Mouse (Mus musculus) ovary, postnatal 36 days (tissue): ENCODE measurements at regions not wholly inside any gene's neighbourhood (a gene's known extent, or its start where the extent isn't known, plus 50 kb on each side); places are given as distances from the start of the nearest gene placed in this dataset.

Experiments
- DNase-seq: peaks from one replicate; pipeline ENCODE4 v3.0.0; 2022; ENCODE audit warnings: low spot score, mixed read lengths

- DNase-seq: no peak
Measured at GRCm38 (mm10) chr1:132820136-132820535, 59.9 kb upstream of the Lrrn2 start.

- no peak for DNase-seq
Measured at GRCm38 (mm10) chr1:132818296-132818695, 61.8 kb upstream of the Lrrn2 start.

- no peak for DNase-seq
Measured at GRCm38 (mm10) chr1:132817366-132817765, 62.7 kb upstream of the Lrrn2 start.

- DNase-seq: no peak
Measured at GRCm38 (mm10) chr1:132805543-132805942, 63.9 kb upstream of the Nfasc start.

- DNase-seq: peak; percentile 24
Measured at GRCm38 (mm10) chr1:132803842-132804241, 62.2 kb upstream of the Nfasc start.

GRCm38 (mm10) chr1:132802380-132802779, 60.8 kb upstream of the Nfasc start:
- DNase-seq: no peak

- no peak for DNase-seq
Measured at GRCm38 (mm10) chr1:132800285-132800684, 58.7 kb upstream of the Nfasc start.

GRCm38 (mm10) chr1:132799258-132799657, 57.7 kb upstream of the Nfasc start:
- DNase-seq: peak; percentile 13

- no peak for DNase-seq
Measured at GRCm38 (mm10) chr1:132794462-132794861, 52.9 kb upstream of the Nfasc start.
